Mouse (Mus musculus) cerebellum, postnatal 14 days (tissue): ENCODE data around the gene Klf8.
"Not testable (repeated sequence)": the region's sequence is repeated elsewhere in the genome, so short reads cannot be mapped to it uniquely, and the experiment has no call there.

Experiments used
- DNase-seq, 2 experiments: peaks; one replicate each; pipeline ENCODE4 v3.0.0; 2021; ENCODE audit warnings: mixed read lengths in 2 of 2

Klf8 gene

DNA sequence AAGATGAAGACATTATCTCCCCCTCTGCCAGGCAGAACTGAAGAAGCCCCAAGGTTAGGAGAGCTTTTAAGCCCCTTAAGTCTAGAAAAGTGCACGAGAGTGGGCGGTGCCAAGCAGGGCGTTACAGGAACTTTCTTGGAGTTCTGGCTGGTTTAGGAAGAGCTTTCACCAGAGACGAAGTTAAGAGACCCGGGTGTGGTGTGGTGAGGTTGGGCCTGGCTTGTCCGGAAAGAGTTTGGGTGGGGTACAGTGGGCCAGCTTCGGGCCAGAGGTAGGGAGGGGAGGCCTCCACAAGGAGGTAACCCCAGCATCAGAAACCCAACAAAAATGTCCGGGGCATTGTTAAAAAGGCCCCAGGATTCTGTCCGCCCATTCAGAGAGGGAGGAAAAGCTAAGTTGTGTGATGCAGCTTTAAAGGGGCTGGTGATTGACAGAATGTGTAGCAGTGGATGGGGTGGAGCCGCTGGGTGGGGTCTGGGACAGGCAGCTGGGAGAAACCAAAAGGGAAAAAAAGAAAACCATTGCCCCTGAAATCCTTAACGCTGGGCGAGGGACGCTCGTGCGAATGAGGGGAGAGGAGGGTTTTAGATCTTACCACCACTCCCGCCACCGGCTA, at the start of gene Klf8:
Klf8 (plus strand) TSS at position 163 of the 616 bp plus-strand sequence.
- peak; percentile 34 to 42 for DNase-seq

- DNase-seq: peak in 1 of 2 experiments; percentile 6
These were observed 38.1 kb upstream of the Klf8 start for GRCm38 (mm10) chrX:153199185-153199584.

DNA sequence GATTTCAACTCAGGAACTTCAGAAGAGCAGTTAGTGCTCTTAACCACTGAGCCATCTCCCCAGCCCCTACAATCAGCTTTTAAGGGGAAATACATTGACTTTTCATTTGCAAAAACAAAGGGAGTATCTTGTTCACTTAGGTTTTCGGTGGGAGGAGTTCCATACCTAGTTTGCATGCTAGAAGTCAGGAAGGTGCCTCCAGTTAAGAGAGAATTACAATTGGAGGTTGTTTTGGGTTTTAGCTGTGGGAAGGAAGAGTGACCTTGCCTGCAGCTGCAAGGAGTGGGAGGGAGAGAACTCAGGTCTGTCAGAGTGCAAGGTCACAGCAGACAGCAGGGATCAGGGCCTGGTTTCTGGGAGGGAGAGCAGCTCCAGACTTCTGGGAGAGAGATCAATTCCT, 26.2 kb upstream of the Klf8 start:
- no peak for DNase-seq

GRCm38 (mm10) chrX:153231240-153231639, 6.0 kb upstream of the Klf8 start:
- DNase-seq: no peak

- peak in 1 of 2 experiments; percentile 7 for DNase-seq
These were observed 4.0 kb upstream of the Klf8 start for GRCm38 (mm10) chrX:153233255-153233654.

DNA sequence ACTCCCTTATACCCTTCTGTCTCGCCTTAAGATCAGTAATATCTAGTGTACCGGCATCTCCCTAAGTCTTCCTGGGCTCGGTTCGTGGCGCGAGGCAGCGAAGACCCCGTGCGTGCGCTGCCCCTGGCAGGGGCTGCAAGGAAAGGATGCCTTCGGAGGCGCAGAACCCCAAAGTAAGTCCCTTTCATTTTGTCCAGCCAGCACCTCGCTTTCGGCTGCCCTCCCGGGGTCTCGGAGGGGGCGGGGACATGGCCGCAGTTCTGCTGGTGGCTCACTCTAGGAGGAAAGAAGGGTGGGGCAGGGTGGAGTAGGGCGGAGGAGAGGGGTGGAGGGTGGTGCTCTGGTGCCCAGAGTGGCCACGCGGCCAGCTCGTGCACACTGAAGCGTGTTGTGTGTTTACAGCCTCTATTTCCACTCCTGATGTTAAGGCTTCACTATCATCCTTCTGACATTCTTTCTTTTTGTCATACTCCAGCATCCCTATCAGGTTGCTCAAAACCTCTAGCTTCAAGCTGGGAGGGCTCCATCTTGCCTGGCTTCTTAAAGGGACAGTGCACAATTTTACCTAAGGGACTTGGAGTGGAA, 746 bp downstream of the Klf8 start:
- peak; percentile 69 to 71 for DNase-seq

GRCm38 (mm10) chrX:153254256-153254655, 17.0 kb downstream of the Klf8 start:
- no peak for DNase-seq

GRCm38 (mm10) chrX:153255504-153255903, 18.2 kb downstream of the Klf8 start:
- peak in 1 of 2 experiments; percentile 4 for DNase-seq

DNA sequence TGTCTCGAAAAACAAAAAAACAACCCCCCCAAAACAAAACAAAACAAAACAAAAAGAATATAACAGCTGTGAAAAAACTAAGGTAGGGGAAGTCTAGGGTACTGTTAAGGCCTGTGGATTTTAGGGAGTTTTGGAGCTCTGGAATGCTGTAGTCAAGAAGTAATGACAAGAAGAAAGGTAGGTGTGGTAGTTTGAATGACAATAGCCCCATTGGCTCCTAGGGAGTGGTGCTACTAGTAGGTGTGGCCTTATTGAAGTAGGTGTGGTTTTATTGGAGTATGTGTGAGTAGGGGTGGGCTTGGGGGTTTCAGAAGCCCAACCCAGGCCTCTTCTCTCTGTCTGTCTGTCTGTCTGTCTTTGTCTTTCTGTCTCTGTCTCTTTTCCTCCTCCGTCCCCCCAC, 44.9 kb downstream of the Klf8 start:
- no peak for DNase-seq

GRCm38 (mm10) chrX:153311356-153311755, 74.1 kb downstream of the Klf8 start:
- DNase-seq: no peak

- DNase-seq: no peak
These were observed 85.8 kb downstream of the Klf8 start for GRCm38 (mm10) chrX:153323105-153323504.

DNA sequence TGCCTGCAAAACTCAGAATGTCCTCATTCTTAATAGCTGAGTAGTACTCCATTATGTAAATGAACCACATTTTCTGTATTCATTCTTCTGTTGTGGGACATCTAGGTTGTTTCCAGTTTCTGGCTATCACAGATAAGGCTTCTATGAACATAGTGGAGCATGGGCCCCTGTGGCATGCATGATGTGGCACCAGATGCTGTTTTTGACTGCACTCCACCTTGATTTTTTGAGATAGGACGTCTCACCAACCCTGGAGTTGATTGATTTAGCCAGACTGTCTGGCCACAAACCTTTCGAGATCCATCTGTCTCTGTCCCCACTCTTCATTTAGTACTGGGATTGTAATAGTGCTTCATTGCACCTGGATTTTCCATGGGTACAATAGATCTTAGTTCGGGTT, 96.9 kb downstream of the Klf8 start:
- DNase-seq: not testable (repeated sequence)

DNA sequence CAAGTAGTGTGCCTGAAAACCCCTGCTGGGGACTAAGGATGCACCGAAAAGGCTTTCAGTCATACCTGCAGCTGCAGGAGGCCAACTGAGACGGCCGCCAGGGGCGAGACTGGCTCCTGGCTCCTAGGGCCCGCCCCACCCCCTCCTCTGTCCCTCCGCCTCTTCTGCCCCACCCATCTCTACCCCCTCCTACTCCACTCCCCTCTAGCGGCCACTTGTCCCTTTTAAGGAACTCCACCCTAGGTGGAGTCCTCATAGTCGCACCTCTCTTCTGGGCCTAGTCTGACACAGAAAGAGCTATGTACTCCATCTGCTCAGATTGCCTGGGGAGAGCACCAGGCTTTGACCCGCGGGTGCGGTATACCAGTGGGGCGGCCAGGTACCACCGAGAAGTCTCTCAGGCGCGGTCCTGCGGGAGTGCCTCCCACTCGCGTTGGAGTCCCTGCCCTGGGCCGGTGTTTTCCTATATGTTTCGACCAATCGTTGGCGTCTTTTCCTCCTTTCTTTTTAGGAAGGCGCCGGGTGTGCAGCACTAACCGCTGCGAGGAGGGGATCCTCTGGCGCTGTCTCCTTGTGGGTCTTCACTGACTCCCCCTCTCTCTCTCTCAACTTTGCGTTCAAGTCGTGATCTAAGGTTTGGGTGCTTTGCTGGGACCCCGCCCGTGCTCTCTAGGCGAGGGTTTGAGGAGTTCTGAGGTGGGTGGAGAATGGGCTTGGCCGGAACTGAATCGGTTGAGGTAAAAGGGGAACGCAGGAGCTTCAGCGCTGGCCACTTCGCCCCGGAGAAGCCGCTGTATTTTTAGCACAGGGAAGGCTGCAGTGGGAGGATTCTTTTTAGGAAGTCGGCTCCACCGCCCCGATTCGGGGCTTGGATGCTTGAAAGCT, 122.3 kb downstream of the Klf8 start:
- peak; percentile 25 to 42 for DNase-seq

DNA sequence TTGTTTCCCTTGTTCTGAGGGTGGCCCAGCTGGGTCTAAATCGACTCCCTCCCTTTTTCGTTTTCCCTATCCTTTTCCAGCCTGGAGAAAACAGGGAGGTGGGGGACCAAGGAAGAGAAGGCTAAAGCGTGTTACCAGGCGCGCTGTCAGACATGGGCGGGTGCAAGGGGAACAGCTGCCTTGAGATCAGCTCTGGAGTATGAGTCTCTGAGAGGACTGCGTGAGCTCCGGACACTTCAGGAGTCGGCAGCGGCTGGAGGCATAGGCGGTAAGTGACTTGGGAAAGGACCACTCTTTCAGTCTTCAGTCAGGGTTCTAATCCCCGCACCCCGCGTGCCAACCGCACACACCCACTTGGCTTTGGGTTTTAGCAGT, 122.9 kb downstream of the Klf8 start:
- DNase-seq: peak in 1 of 2 experiments; percentile 11

DNA sequence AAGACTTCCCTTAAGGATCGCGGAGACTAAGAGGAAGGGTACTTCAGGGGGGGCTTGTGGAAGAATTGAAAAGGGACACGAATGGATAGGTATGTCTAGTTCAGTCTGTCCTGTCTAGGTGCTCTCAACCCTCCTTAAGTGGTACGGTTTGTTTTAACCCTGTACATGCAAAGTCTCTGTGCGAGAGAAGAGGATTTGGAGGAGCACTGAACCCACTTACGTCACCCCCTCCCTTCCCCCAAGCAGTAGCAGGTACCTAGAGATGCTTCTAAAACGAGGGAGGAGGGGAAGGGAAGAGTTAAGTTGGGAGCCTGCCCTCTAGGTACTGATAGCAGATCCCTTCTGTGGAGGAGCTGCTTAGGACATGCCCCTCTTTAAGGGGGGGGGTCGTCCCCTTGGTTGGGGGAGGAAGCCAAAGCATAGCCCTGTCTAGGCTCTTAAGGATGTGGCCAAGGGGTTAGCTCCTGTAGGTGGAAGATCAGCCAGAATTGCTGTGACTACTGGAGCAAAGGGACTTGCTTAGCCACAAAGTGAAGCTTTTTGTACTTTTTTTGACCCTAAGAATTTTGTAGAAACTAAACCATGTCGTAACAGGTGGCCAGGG, 123.5 kb downstream of the Klf8 start:
- no peak for DNase-seq

DNA sequence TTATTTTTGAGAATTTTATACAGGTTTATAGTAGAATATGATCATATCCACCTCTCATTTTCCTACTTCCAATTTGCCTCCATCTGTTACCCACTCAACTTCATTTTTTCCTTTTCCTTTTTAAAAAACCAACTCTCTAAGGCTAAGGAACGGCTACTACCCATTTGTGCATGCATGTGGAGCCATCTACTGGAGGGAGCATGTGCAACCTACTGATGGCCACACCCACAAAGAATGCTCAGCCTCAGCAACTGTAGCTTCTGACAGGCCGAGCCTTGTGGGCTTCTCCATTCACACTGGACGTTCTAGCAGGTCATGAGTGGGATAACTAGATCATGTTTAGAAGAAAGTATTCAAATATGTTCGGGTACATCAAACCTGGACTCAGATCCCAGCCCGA, 129.5 kb downstream of the Klf8 start:
- peak; percentile 66 to 67 for DNase-seq

GRCm38 (mm10) chrX:153369780-153370179, 132.5 kb downstream of the Klf8 start:
- no peak for DNase-seq

- no peak for DNase-seq
These were observed 137.8 kb downstream of the Klf8 start for GRCm38 (mm10) chrX:153375105-153375504.

GRCm38 (mm10) chrX:153381753-153382152, 144.5 kb downstream of the Klf8 start:
- no peak for DNase-seq

DNA sequence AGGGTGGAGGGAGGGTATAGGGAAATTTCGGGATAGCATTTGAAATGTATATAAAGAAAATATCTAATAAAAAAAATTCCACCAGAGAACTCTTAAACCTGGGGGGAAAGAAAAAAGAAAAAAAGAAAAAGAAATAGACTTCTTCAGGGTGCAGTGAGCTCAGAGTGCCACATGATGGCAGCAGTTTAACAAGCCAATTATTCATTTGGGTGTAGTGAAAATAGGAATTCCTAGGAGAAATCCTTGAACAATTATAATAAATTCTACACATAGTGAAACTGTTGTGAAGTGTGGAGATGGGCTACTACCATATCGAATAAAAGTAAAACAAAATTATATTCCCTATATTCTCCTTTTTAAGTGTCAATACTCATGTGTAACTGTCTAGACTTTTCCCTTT, 152.0 kb downstream of the Klf8 start:
- peak; percentile 27 to 28 for DNase-seq

- no peak for DNase-seq
These were observed 179.8 kb downstream of the Klf8 start for GRCm38 (mm10) chrX:153417067-153417466.

GRCm38 (mm10) chrX:153433659-153434293, 196.5 kb downstream of the Klf8 start:
- DNase-seq: peak; percentile 3 to 7

GRCm38 (mm10) chrX:153439573-153439972, 202.3 kb downstream of the Klf8 start:
- DNase-seq: no peak
